Mouse (Mus musculus) heart, embryonic 10.5 days (tissue): ENCODE results near the gene 1700012A03Rik. TPM values are rescaled to one million over a fixed set of nuclear protein-coding genes. Genes with fewer than 3 reads are reported as not detected.
A peak's percentile ranks its signal among the peaks of the same experiment; 100 is the strongest.

ENCODE experiments used
- DNase-seq: peaks from one replicate; pipeline ENCODE4 v3.0.0-alpha.2; 2017; ENCODE audit warnings: low spot score
- H3K27ac ChIP-seq: fragments of 300-500 bp; sonication (generic); 2 replicates; pipeline ENCODE4 v1.5.1; 2016; ENCODE audit warnings: mild to moderate bottlenecking
- H3K27me3 ChIP-seq: fragments of 300-500 bp; sonication (generic); 2 replicates; pipeline ENCODE4 v1.6.1; 2016; ENCODE audit warnings: mild to moderate bottlenecking; ENCODE audit not compliant: poor library complexity, insufficient read depth, severe bottlenecking
- H3K36me3 ChIP-seq: fragments of 300-500 bp; sonication (generic); 2 replicates; pipeline ENCODE4 v1.6.1; 2016; ENCODE audit warnings: mild to moderate bottlenecking, moderate library complexity
- H3K4me1 ChIP-seq: fragments of 300-500 bp; sonication (generic); 2 replicates; pipeline ENCODE4 v1.6.1; 2016; ENCODE audit warnings: mild to moderate bottlenecking
- H3K4me3 ChIP-seq: fragments of 300-500 bp; sonication (generic); 2 replicates; pipeline ENCODE4 v1.5.1; 2016; ENCODE audit warnings: mild to moderate bottlenecking, moderate library complexity
- H3K9me3 ChIP-seq: fragments of 300-500 bp; sonication (generic); 2 replicates; pipeline ENCODE4 v1.6.1; 2016; ENCODE audit warnings: mild to moderate bottlenecking, moderate library complexity
- WGBS: fragments of 180-500 bp; shearing (Covaris S2); methylation state at CpG from one replicate; pipeline ENCODE4 v1.1.7; 2016; 5-methylcytosine and 5-hydroxymethylcytosine counted together
- polyA plus RNA-seq: library from polyadenylated mRNA; unstranded; fragments of >200 nt; fragmentation: Nextera tagmentation; extraction: Ambion mirVana; gene quantifications from 2 replicates; pipeline ENCODE4 v1.2.1, GENCODE M21; 2016

Gene 1700012A03Rik
- polyA plus RNA-seq, 1 experiment from 2014 or later, result not detected

- DNase-seq, result peak; percentile 27
- Histone ChIP-seq H3K27ac (no peak overlapping the region), H3K27me3 (no peaks in the 10 kb centered on the region; the same call in 1 of the 2 replicates), H3K4me3 (no peak overlapping the region), H3K9me3 (no peaks in the 10 kb centered on the region), H3K4me1 (no peaks in the 10 kb centered on the region), H3K36me3 (no peaks in the 10 kb centered on the region)
- WGBS, result 44% methylated on average over 4 of the region's 4 CpGs
Measured at GRCm38 (mm10) chr6:32049256-32049950, 643 bp upstream of the 1700012A03Rik start.

DNA sequence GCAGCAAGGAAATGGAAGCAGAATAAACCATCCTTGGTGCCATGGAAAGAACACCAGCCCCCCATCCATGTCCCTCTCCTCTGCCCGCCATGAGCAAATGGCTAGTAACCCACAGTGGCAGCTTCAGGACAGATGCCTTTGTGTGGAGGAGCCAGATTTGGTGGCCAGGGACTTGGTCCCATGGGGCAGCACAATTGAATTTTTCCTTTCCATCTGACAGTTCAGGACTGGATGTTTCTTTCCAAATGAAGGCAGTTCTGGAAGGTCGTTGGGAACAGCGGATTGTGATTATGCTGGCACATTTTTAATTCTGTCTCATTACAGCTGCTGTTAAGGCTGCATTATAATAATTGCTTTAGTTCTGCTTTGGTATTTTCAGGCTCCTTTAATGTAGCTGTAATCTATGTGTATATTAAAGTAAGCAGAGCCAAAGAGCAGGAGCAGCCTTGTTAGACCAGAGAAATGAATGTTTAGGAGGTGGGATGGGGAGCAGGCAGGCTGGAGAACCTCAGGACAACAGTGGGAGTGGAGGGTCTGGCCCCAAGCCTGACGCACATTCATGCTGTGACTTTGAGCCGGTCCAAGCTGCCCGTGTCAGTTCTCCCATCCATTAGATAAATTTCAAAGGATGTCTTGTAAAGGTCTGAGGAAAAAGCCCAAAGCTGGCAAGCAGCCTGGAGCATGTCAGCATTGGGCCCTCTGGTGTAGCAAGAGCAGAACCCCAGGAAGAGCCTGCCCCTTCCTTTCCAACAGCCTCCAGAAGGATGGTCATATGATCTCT lies 2.3 kb downstream of the 1700012A03Rik start:
- no peaks in the 10 kb centered on the region for H3K36me3 ChIP-seq
- peak; percentile 57 for DNase-seq
- no peak overlapping the region for H3K4me3 ChIP-seq
- WGBS, result 83% methylated on average over 6 of the region's 6 CpGs
- H3K9me3 ChIP-seq, result no peaks in the 10 kb centered on the region
- no peaks in the 10 kb centered on the region; the same call in 1 of the 2 replicates for H3K27me3 ChIP-seq
- H3K4me1 ChIP-seq, result no peaks in the 10 kb centered on the region
- no peak overlapping the region for H3K27ac ChIP-seq

- Histone ChIP-seq H3K27me3 (no peaks in the 10 kb centered on the region), H3K9me3 (no peaks in the 10 kb centered on the region), H3K4me1 (no peaks in the 10 kb centered on the region), H3K27ac (no peak overlapping the region), H3K4me3 (no peak overlapping the region), H3K36me3 (no peaks in the 10 kb centered on the region)
- WGBS, result 45% methylated on average over 2 of the region's 2 CpGs
- DNase-seq, result no peak
Measured at GRCm38 (mm10) chr6:32056525-32056924, 6.5 kb downstream of the 1700012A03Rik start.

DNA sequence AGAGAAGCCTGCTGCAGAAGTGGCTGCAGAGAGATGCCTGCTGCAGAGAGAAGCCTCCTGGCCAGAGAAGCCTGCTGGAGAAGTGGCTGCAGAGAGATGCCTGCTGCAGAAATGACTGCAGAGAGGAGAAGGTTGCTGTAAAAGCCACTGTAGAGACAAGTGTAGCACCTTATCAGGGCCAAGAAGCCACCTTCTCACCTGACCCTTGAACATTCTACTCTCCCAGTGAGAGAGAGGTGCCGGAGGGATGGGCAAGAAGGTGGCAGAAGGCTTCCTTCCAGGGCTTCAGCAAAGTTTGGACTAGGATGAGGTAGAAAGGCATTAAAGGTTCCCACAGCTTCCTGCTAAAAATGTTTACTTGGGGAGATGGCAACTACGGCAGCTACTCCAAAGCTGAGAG lies 8.5 kb downstream of the 1700012A03Rik start:
- H3K27me3 ChIP-seq, result no peaks in the 10 kb centered on the region
- H3K4me1 ChIP-seq, result no peaks in the 10 kb centered on the region
- no peaks in the 10 kb centered on the region for H3K36me3 ChIP-seq
- no peaks in the 10 kb centered on the region for H3K9me3 ChIP-seq
- no peak overlapping the region for H3K27ac ChIP-seq
- no peak overlapping the region for H3K4me3 ChIP-seq
- WGBS, result 77% methylated on average over 2 of the region's 2 CpGs
- DNase-seq, result peak; percentile 52

- 80% methylated on average over 2 of the region's 2 CpGs for whole genome bisulfite sequencing
- no peak overlapping the region for H3K4me3 ChIP-seq
- peak; percentile 54 for DNase-seq
Measured at GRCm38 (mm10) chr6:32060641-32061040, 10.6 kb downstream of the 1700012A03Rik start.

GRCm38 (mm10) chr6:32061266-32061665 lies 11.2 kb downstream of the 1700012A03Rik start:
- Histone ChIP-seq H3K4me3 (no peak overlapping the region), H3K36me3 (no peaks in the 10 kb centered on the region), H3K27me3 (no peaks in the 10 kb centered on the region), H3K9me3 (no peaks in the 10 kb centered on the region), H3K27ac (no peak overlapping the region), H3K4me1 (no peaks in the 10 kb centered on the region)
- peak; percentile 66 for DNase-seq
- WGBS, result 81% methylated on average over 9 of the region's 9 CpGs

More at GRCm38 (mm10) chr6:32060641-32061040, 10.6 kb downstream of the 1700012A03Rik start:
- Histone ChIP-seq H3K9me3 (no peaks in the 10 kb centered on the region), H3K4me1 (no peaks in the 10 kb centered on the region), H3K27me3 (no peaks in the 10 kb centered on the region), H3K27ac (no peak overlapping the region), H3K36me3 (no peaks in the 10 kb centered on the region)

GRCm38 (mm10) chr6:32065789-32066510 lies 15.9 kb downstream of the 1700012A03Rik start:
- 80% methylated on average over 10 of the region's 10 CpGs for WGBS
- Histone ChIP-seq H3K9me3 (no peaks in the 10 kb centered on the region), H3K36me3 (no peaks in the 10 kb centered on the region), H3K27ac (no peak overlapping the region), H3K4me3 (no peak overlapping the region), H3K4me1 (no peaks in the 10 kb centered on the region), H3K27me3 (no peaks in the 10 kb centered on the region)
- no peak for DNase-seq

DNA sequence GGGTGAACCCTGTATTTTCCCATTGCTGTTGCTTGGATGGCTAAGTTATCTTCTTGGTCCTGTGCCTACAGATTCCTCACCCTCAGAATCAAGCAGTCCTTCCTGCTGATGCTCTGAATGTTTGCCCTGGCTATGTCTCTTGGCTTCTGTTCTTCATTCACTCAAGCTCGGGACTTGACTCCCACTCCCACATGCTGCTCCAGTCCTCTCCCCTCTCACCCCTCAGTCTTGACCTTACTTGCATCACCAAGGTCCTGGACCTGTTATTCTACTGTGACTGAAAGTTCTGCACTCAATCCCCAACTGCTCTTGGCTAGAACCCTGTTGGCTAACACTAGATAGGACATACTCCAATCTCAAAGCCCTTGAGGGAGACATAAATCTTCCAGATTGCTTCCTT lies 22.1 kb downstream of the 1700012A03Rik start:
- Histone ChIP-seq H3K27ac (no peak overlapping the region), H3K27me3 (no peaks in the 10 kb centered on the region), H3K4me1 (no peaks in the 10 kb centered on the region), H3K36me3 (no peaks in the 10 kb centered on the region), H3K4me3 (no peak overlapping the region), H3K9me3 (no peaks in the 10 kb centered on the region)
- WGBS, result 76% methylated on average over 1 of the region's 1 CpGs
- no peak for DNase-seq

DNA sequence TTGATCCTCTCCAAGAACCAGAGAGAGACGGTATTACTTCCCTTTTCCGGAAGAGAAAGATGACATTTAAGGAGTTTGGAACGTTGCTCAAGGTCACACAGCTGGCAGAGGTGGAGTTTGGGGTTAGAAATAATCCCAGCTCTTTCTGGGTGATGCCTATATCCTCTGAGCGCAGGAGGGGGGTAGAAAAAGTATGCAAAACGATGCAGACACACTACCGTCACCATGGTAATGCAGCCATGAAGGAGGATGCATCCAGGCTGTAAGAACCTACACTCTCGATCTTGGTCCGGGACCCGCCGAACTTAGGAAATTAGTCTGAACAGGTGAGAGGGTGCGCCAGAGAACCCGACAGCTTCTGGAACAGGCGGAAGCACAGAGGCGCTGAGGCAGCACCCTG lies 43.3 kb downstream of the 1700012A03Rik start:
- no peaks in the 10 kb centered on the region for H3K9me3 ChIP-seq
- no peaks in the 10 kb centered on the region for H3K4me1 ChIP-seq
- H3K27me3 ChIP-seq, result no peaks in the 10 kb centered on the region
- H3K4me3 ChIP-seq, result no peak overlapping the region
- no peak for DNase-seq
- no peak overlapping the region for H3K27ac ChIP-seq
- WGBS, result 86% methylated on average over 13 of the region's 14 CpGs
- no peaks in the 10 kb centered on the region for H3K36me3 ChIP-seq

- Histone ChIP-seq H3K4me3 (no peak overlapping the region), H3K9me3 (no peaks in the 10 kb centered on the region), H3K27me3 (no peaks in the 10 kb centered on the region), H3K4me1 (no peaks in the 10 kb centered on the region), H3K36me3 (no peaks in the 10 kb centered on the region), H3K27ac (no peak overlapping the region)
- 26% methylated on average over 9 of the region's 9 CpGs for WGBS
- DNase-seq, result no peak
Measured at GRCm38 (mm10) chr6:32105547-32106275, 55.7 kb downstream of the 1700012A03Rik start.
